Mouse (Mus musculus) gonadal fat pad, adult 2 months (tissue): ENCODE data around the gene Prr19. TPM values are rescaled to one million over a fixed set of nuclear protein-coding genes. Genes with fewer than 3 reads are reported as not detected.
"Not testable (repeated sequence)": the region's sequence is repeated elsewhere in the genome, so short reads cannot be mapped to it uniquely, and the experiment has no call there.

Source experiments
- DNase-seq: peaks from one replicate; pipeline ENCODE4 v3.0.0-alpha.2; 2012; ENCODE audit warnings: low read depth
- polyA plus RNA-seq: library from polyadenylated mRNA; depleted of rRNA; stranded (reverse); fragments of >200 nt; gene quantifications from 2 replicates; pipeline ENCODE4 v1.2.3, GENCODE M21; 2012; rRNA removed

Gene Prr19
- 0.19 and 0.30 TPM in 2 replicates for polyA plus RNA-seq

DNA sequence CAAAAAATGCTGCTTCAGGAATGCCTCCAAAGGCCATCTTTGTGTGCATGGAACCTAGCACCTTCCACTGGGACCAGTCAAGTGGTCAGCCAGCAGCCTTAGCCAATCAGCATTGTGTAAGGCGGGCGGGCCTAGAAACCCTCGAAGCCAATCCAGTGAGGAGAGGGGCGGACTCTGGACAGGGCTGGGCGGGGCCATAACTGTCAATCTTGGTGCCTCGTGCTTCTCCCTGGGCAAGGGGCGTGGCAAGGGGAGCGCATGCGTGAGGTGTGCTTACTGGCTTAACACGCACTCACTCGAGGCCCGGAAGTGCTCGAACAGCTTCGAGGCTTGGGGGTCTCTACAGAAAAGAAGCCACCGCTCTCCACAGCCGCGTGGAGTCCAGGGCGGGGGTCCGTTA is at the start of gene Prr19:
Gene Prr19, plus strand, starts transcription at position 349 of the 400 bp plus-strand sequence.
- no peak for DNase-seq

DNA sequence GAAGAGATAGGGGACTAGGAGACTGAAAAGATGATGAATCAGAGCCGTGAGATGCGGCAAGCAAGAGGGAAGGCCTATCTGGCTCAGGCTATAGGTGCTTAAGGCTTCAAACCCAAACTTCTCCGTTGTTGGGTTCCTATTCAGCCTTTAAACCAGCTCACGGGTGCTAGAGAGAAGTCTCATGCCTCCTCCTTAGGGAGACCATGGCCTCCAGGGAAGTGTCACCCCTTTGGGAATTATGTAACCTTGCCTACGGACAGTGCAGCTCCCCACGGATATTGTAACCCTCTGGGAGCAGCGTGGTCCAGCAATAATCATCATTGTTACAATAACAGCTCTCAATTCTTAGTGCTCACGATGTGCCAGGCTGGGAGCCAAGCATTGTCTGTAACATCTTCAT is 49.4 kb upstream of the Prr19 start:
- DNase-seq = no peak

DNA sequence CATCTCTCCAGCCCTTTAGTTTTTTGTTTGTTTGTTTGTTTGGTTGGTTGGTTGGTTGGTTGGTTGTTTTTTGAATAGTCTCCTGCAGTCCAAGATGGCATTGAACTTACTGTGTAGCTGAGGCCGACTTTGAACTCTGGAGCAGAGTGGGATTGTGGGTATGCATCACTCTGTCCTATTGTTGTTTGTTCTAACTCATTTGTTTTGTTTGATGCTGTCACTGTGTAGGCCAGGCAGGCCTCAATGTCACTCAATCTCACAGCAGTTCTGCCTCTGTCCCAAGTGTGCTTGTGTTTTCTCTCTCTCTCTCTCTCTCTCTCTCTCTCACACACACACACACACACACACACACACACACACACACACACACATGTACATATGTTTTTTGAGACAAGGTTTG is 39.3 kb upstream of the Prr19 start:
- DNase-seq = no peak

- DNase-seq = no peak
Observed at GRCm38 (mm10) chr7:25263968-25264870, 37.0 kb upstream of the Prr19 start.

- not testable (repeated sequence) for DNase-seq
Observed at GRCm38 (mm10) chr7:25265743-25266142, 35.5 kb upstream of the Prr19 start.

GRCm38 (mm10) chr7:25266180-25266962 is 34.8 kb upstream of the Prr19 start:
- DNase-seq = no peak

GRCm38 (mm10) chr7:25267301-25267750 is 33.9 kb upstream of the Prr19 start, which contains the start of gene Cic:
Cic (plus strand) TSS chr7:25267704.
- DNase-seq = peak; percentile 94

DNA sequence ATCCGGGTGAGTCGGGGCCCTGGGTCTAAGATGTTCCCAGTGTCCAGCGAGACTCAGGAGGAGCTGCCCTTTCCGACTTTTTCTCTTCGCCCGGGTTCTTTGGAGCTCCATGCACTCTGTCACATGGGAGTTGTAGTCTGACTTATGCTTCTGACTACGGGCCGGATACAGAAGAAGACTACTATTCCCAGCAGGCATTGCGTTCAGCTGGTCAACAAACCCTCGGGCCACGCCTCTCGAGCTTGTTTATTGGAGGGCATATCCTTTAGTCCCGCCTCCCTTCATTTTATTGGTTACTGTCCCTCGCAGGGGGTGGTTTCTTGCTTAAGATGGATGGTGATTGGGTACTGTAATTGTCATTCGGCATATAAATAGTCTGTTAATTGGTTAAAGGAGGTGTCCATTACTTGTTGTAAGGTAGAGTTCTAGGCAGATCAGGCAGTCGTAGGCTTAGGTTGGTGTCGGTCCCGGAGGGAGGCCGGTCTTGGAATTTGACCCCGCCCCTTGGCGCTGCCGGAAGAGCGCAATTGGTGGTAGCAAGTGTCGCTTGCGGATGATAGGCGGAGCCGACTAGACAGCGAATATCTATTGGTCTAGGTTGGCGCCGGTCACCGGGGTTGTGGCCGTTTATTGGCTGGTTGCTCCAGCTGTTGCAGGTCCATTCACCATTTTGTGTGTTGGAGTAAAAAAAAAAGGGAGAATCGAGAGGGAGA is 33.3 kb upstream of the Prr19 start:
- DNase-seq = peak; percentile 100

DNA sequence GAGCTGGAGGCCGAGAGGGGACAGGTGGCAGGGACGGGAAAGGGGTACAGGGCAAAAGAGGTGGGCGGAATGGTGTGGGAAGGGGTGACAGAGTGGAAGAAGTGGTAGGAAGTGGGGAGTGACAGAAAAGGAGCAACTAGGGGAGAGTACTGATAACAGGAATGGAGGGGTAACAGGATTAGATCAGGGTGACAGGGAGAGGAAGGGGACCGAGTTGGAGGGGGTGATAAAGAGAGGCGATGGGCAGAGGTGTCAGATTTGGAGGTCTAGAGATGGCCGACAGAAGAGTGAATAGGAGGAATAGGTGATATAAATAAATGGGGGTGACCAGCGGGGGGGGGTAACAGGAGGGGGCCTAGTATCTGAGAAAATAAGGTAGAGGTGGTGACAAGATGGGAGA is 32.6 kb upstream of the Prr19 start:
- no peak for DNase-seq

DNA sequence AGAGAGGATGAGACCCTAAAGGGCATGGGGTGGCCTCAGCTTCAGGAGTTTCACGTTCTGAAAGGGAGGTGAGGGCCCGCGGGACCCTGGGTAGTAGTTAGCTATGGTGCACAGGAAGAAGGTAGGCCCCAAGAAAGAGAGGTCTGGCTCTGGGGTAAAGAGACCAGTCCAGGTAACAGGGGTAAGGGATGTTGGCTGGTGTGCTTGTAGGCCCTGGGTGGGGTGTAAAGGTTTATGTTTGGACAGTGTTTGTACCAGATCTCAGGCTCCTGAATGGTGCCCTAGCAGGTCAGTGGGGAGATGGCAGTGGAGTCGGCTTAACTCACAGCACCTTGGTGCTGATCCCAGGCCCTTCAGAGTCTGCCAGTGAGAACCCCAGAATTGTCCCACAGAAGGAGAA is 32.2 kb upstream of the Prr19 start:
- no peak for DNase-seq

DNA sequence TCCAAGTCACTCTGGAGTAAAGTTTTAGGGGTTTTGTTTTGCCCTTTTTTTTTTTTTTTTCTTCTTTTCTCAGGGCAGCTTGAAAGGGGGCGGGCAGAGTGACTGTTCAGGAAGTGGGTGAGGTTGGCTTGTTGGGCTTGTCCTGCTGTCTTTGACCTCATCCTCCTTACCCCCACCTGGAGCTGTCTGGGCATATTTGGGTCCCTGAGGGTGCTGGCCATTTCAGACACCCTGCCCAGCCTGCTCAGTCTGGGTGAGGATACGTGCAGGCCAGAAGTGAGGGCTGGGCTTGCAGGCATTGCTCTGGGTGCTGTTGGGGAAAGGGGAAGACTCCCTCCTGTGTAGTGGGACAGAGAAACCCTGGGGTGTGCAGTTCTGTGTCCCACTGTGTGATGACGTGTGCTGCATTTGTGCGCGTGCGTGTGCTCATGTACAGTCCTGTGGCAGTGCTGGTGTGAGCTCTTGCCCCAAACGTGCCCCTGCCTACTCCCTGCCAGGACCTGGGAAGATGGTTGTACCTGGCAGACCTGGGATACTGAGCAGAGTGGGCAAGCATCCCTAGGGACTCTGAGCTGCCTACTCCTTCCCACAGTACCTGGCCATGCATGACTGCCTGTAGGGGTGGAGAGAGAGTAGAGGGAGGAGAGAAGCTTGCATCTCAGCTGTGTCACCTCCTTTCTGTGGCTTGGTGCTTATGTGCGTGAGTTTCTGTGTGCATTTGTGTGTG is 31.5 kb upstream of the Prr19 start:
- no peak for DNase-seq

DNA sequence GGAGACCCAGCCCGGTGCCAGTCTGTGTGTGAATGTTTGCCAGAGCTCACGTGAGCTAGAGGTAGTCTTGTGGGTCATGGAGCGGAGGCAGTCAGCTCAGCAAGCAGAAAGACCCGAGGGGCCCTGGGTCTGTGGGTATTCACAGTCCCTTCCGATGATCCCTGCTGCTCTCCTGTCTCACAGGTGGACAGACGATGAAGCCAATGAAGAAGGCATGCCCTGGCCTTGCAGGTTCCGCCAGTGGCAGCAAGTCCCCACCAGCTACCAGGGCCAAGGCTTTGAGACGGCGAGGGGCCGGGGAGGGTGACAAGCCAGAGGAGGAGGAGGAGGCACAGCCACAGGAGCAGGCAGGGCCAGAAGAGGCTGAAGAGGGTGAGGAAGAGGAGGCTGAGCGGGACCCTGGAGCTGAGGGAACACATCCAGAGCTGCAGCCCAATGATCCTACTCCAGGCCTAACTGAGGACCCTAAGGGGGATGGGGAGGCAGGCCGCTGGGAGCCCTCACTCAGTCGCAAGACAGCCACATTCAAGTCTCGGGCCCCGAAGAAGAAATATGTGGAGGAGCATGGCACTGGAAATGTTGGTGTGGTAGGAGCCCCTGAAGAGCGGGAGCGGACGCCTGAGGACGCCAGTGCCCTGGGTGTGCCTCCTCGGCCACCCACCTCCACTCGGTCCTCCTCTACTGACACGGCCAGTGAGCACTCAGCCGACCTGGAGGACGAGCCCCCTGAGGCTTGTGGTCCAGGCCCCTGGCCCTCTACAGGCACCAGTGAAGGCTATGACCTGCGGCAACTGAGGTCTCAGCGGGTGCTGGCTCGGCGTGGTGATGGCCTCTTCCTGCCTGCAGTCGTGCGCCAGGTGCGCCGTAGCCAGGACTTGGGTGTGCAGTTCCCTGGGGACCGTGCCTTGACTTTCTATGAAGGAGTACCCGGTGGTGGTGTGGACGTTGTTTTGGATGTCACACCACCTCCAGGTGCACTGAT is 30.3 kb upstream of the Prr19 start:
- no peak for DNase-seq

- DNase-seq = no peak
Observed at GRCm38 (mm10) chr7:25271651-25272444, 29.4 kb upstream of the Prr19 start.

- no peak for DNase-seq
Observed at GRCm38 (mm10) chr7:25272445-25273258, 28.6 kb upstream of the Prr19 start.

DNA sequence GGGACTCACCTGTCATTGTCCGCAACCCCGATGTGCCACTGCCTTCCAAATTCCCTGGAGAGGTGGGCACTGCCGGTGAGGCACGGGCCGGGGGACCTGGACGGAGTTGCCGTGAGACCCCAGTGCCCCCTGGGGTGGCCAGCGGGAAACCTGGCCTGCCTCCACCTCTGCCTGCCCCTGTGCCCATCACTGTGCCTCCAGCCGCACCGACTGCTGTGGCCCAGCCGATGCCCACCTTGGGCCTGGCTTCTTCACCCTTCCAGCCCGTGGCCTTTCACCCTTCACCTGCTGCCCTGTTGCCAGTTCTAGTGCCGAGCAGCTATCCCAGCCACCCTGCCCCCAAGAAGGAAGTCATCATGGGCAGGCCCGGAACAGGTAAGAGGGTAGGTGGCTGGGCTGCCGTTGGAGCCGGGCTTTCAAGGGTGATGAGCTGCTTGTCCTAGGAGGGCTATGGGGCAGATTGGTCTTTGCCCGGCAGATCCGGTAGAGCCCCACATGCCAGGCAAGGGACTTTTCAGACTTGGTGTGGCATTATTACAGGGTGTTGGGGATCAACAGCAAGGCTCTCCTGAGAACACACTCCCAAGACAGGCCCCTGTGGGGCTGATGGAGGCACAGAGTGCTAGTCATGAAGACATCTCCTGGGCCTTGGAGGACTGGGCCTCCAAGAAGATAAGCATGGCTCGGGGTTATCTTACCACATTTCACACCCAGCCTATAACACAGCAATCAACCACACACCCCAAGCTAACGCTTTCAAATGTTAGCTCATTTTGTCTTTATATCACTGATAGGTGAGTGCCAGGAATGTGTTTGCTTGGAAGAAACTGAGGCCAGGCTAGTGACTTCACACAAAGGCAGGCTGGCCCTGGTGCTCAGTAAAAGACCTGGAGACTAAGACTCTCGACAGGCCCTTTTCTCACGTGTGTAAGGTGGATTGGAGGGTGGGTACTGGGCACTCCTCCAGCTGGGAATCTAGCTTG is 27.7 kb upstream of the Prr19 start:
- DNase-seq = no peak

DNA sequence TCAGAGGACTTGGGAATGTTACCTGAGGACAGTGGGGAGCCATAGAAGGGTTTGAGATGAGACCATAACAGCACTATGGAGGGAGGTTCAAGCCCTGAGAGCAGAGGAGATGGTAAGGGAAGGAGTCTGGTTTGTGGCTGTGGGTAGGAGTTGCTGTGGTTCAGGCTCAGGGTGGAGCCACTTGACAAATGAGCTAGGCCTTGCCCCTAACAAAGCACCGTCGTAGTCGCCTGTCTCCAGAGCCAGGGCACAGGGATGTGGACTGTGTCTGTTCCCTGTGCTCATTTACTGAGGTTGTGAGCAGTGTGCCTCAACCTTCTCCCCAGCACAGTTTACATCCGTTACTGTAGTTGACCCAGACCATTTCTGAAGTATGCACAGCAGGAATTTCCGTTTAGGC is 26.6 kb upstream of the Prr19 start:
- DNase-seq = no peak

- DNase-seq = no peak
Observed at GRCm38 (mm10) chr7:25274996-25275395, 26.2 kb upstream of the Prr19 start.
